Comparison of ENCODE assay signal across 8 mouse cellular contexts in genomic region chr10:121837166-121837898, GRCm38 (mm10).
DNase-seq lines count a peak whose midpoint lies in the region; ATAC-seq and TF ChIP-seq lines count a peak whose summit lies in the region.

No protein-coding gene starts in this region.

- H3K4me1 ChIP-seq in cortical plate, adult 2 months (ENCODE audit: control insufficient read depth, insufficient read depth, low read length), result no peaks in the 10 kb centered on the region; the same call in 1 of the 2 replicates
- peaks cover 13% of the 10 kb centered on the region; the same call in 1 of the 2 replicates for H3K4me1 ChIP-seq in heart, embryonic 10.5 days
- H3K4me1 ChIP-seq in kidney, embryonic 16.5 days (ENCODE audit: insufficient read depth, low read length), result peaks cover 18% of the 10 kb centered on the region
- H3K4me1 ChIP-seq in neural tube, embryonic 12.5 days, result peaks cover 14% of the 10 kb centered on the region

- peak overlapping the region; percentile 39; the same call in 1 of the 2 replicates for H3K9ac ChIP-seq in kidney, embryonic 16.5 days (replicated peaks; ENCODE audit: low read length)
- no peak overlapping the region for H3K9ac ChIP-seq in neural tube, embryonic 12.5 days

- WGBS in heart, embryonic 10.5 days, result 72% methylated on average over 16 of the region's 16 CpGs
- 22% methylated on average over 16 of the region's 16 CpGs for WGBS in kidney, embryonic 16.5 days
- 53% methylated on average over 16 of the region's 16 CpGs for WGBS in neural tube, embryonic 12.5 days

- H3K27ac ChIP-seq in cortical plate, adult 2 months (ENCODE audit: insufficient read depth, low read length), result no peak overlapping the region
- peak overlapping the region; percentile 37; the same call in 1 of the 2 replicates for H3K27ac ChIP-seq in heart, embryonic 10.5 days
- H3K27ac ChIP-seq in kidney, embryonic 16.5 days (ENCODE audit: low read length), result peak overlapping the region; percentile 89
- 0 out of 2 replicates have a peak overlapping the region, but pooled peaks have one; percentile 20 for H3K27ac ChIP-seq in neural tube, embryonic 12.5 days

- intact Hi-C loops in left cerebral cortex, postnatal 14 days (cut with DNase I), result loop anchor here (5.0 kb wide), 1 partner anchor 210 kb away; the partner anchor contains the start of gene Srgap1

- peak; percentile 44 for ATAC-seq in frontal cortex, adult (ENCODE audit: low TSS enrichment)
- peak; percentile 81 for ATAC-seq in kidney, embryonic 16.5 days (ENCODE audit: low FRiP score, low TSS enrichment)
- peak; percentile 56 for ATAC-seq in neural tube, embryonic 12.5 days (ENCODE audit: low FRiP score, low read depth)

- DNase-seq in frontal cortex, postnatal 14 days (ENCODE audit: low spot score in 2 of 2), result no peak
- DNase-seq in heart, embryonic 10.5 days (ENCODE audit: low spot score), result no peak
- no peak for DNase-seq in T-cell, adult 2 months (ENCODE audit: low spot score)
- no peak for DNase-seq in left cerebral cortex, postnatal 14 days (ENCODE audit: low spot score in 2 of 2)

- TF ChIP-seq POLR2A in cortical plate, adult 2 months (IDR thresholded peaks at IDR 0.05; ENCODE audit: extremely low read depth, insufficient read depth, low read length), result no peak

- H3K36me3 ChIP-seq in heart, embryonic 10.5 days, result peaks cover 14% of the 10 kb centered on the region; the same call in 1 of the 2 replicates
- H3K36me3 ChIP-seq in kidney, embryonic 16.5 days (ENCODE audit: insufficient read depth, low read length), result peaks cover 12% of the 10 kb centered on the region; the same call in 1 of the 2 replicates
- H3K36me3 ChIP-seq in neural tube, embryonic 12.5 days, result peaks cover 24% of the 10 kb centered on the region

- no peaks in the 10 kb centered on the region for H3K9me3 ChIP-seq in heart, embryonic 10.5 days
- H3K9me3 ChIP-seq in kidney, embryonic 16.5 days (ENCODE audit: low read length), result peaks cover 5% of the 10 kb centered on the region; the same call in 1 of the 2 replicates
- 0 out of 2 replicates have a peak, but pooled peaks cover 4% of the 10 kb centered on the region for H3K9me3 ChIP-seq in neural tube, embryonic 12.5 days

- H3K4me2 ChIP-seq in kidney, embryonic 16.5 days (replicated peaks; ENCODE audit: low read depth, low read length), result peak overlapping the region; percentile 50
- peak overlapping the region; percentile 21; the same call in 1 of the 2 replicates for H3K4me2 ChIP-seq in neural tube, embryonic 12.5 days (replicated peaks)

- TF ChIP-seq CTCF in cortical plate, adult 2 months (IDR thresholded peaks at IDR 0.05; ENCODE audit: extremely low read depth, insufficient read depth, low read length), result no peak

- H3K4me3 ChIP-seq in cortical plate, adult 2 months (ENCODE audit: insufficient read depth, low read length), result peak overlapping the region; percentile 42
- H3K4me3 ChIP-seq in heart, embryonic 10.5 days, result 0 out of 2 replicates have a peak overlapping the region, but pooled peaks have one; percentile 15
- H3K4me3 ChIP-seq in kidney, embryonic 16.5 days (ENCODE audit: low read length), result peak overlapping the region; percentile 33
- no peak overlapping the region for H3K4me3 ChIP-seq in neural tube, embryonic 12.5 days

- H3K27me3 ChIP-seq in heart, embryonic 10.5 days (ENCODE audit: insufficient read depth, poor library complexity, severe bottlenecking), result no peaks in the 10 kb centered on the region
- no peaks in the 10 kb centered on the region for H3K27me3 ChIP-seq in kidney, embryonic 16.5 days (ENCODE audit: insufficient read depth, low read length)
- no peaks in the 10 kb centered on the region for H3K27me3 ChIP-seq in neural tube, embryonic 12.5 days (replicated peaks)
